Mouse (Mus musculus) midbrain, embryonic 11.5 days (tissue): ENCODE measurements around the gene Glycam1. TPM values are rescaled to one million over a fixed set of nuclear protein-coding genes. Genes with fewer than 3 reads are reported as not detected.

Experiments used
- ATAC-seq: fragments of 200-750 bp; cut with Nextera tagmentation; 2 replicates; pipeline ENCODE4 v1.8.0; 2017; ENCODE audit warnings: moderate TSS enrichment, moderate library complexity; ENCODE audit not compliant: low FRiP score
- DNase-seq: peaks from one replicate; pipeline ENCODE4 v3.0.0; 2015; ENCODE audit warnings: low spot score; ENCODE audit errors: missing footprints
- H3K27ac ChIP-seq: fragments of 300-500 bp; sonication (generic); 2 replicates; pipeline ENCODE4 v1.5.1; 2014; ENCODE audit warnings: low read depth, low read length
- H3K27me3 ChIP-seq: fragments of 300-500 bp; sonication (generic); 2 replicates; pipeline ENCODE4 v1.6.1; 2014; ENCODE audit warnings: mild to moderate bottlenecking, low read length, moderate library complexity, mixed read lengths; ENCODE audit not compliant: control insufficient read depth, insufficient read depth
- H3K36me3 ChIP-seq: fragments of 300-500 bp; sonication (generic); 2 replicates; pipeline ENCODE4 v1.6.1; 2014; ENCODE audit warnings: mild to moderate bottlenecking, low read length, moderate library complexity, mixed read lengths; ENCODE audit not compliant: control insufficient read depth, insufficient read depth
- H3K4me1 ChIP-seq: fragments of 300-500 bp; sonication (generic); 2 replicates; pipeline ENCODE4 v1.6.1; 2014; ENCODE audit warnings: low read length; ENCODE audit not compliant: control insufficient read depth, insufficient read depth
- H3K4me2 ChIP-seq: fragments of 300-500 bp; sonication (generic); 2 replicates; pipeline ENCODE4 v1.6.1; 2014; ENCODE audit warnings: mild to moderate bottlenecking, moderate library complexity
- H3K4me3 ChIP-seq: fragments of 300-500 bp; sonication (generic); 2 replicates; pipeline ENCODE4 v1.5.1; 2014; ENCODE audit warnings: low read depth, low read length
- H3K9ac ChIP-seq: fragments of 300-500 bp; sonication (generic); 2 replicates; pipeline ENCODE4 v1.6.1; 2014; ENCODE audit warnings: low read length
- H3K9me3 ChIP-seq: fragments of 300-500 bp; sonication (generic); 2 replicates; pipeline ENCODE4 v1.6.1; 2016; ENCODE audit warnings: low read length; ENCODE audit not compliant: control insufficient read depth
- WGBS: fragments of 180-500 bp; shearing (Covaris S2); extraction: QIAGEN DNeasy Blood & Tissue Kit; methylation state at CpG from one replicate; pipeline ENCODE4 v1.1.7; 2014; 5-methylcytosine and 5-hydroxymethylcytosine counted together
- polyA plus RNA-seq: library from polyadenylated mRNA; unstranded; fragments of >200 nt; fragmentation: Nextera tagmentation; extraction: Ambion mirVana; gene quantifications from 2 replicates; pipeline ENCODE4 v1.2.1, GENCODE M21; 2014

Gene Glycam1
- polyA plus RNA-seq, 1 experiment from 2014 or later = not detected

DNA sequence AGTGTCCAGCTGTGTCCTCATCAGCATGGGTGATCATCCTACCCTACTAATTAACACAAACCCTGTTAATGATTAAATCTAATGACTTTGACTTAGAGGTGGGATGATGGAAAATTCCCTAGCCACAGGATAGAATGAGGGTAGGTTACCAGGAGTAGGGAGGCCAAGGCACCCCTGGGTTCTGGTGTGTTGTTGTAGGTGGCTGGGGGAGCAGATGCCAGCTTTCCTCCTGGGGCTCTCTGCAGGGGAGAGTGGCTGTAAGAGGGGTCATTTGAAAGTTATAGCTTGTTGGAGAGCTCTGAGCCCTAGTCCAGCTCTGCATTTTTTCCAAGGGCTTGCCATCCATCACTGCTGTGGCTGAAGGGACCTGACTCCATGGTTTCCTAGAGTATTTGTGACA, 22.4 kb downstream of the Glycam1 start:
- Histone ChIP-seq H3K27ac (no peak overlapping the region), H3K4me3 (no peak overlapping the region), H3K27me3 (no peaks in the 10 kb centered on the region), H3K4me1 (peaks cover 10% of the 10 kb centered on the region), H3K9ac (no peak overlapping the region), H3K36me3 (no peaks in the 10 kb centered on the region), H3K9me3 (no peaks in the 10 kb centered on the region), H3K4me2 (no peak overlapping the region)
- DNase-seq (no peak), ATAC-seq (no peak)

DNA sequence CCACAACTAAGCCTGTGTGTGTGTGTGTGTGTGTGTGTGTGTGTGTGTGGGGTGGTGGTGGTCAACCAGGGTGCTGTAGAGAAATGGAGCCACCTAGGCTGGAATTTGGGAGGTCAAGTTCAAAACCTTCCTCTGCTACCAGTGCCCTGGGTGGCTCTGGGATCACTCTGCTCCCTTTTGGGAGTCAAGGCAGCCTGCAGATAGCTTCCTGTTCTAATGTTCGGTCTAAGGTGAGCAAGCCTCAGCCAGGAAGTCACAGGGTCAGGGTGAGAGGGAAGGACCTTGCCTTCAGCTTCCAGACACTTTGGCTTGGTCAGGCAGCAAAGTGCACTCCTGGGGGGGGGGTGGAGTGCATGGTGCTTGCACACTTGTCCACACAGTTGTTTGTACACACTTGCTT, 24.2 kb downstream of the Glycam1 start:
- no peaks in the 10 kb centered on the region for H3K27me3 ChIP-seq
- no peaks in the 10 kb centered on the region for H3K36me3 ChIP-seq
- no peak for DNase-seq
- no peak overlapping the region for H3K4me3 ChIP-seq
- peaks cover 14% of the 10 kb centered on the region for H3K4me1 ChIP-seq
- no peak for ATAC-seq
- no peak overlapping the region for H3K9ac ChIP-seq
- no peak overlapping the region for H3K27ac ChIP-seq
- WGBS = 90% methylated on average over 1 of the region's 1 CpGs
- H3K4me2 ChIP-seq = no peak overlapping the region
- no peaks in the 10 kb centered on the region for H3K9me3 ChIP-seq

DNA sequence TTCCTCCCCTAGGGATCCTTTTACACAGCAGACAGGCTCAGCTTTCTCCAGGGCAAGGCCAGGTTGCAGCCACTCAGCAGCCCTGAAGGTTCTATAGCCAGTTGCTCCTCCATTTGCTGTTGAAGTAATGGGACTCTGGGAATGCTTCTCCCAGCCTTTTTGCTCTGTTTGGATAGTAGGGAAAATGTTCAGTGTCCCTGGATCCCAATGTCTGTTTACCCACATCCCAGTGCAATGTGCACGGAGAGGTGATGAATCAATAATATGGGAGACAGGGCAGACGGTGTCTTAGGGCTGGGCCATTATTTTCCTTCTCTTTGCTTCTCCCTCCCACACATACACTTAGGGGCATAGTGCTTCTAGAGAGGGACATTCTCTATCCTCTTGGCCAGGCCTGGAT, 25.6 kb downstream of the Glycam1 start:
- H3K9me3 ChIP-seq = no peaks in the 10 kb centered on the region
- no peaks in the 10 kb centered on the region for H3K27me3 ChIP-seq
- WGBS = 50% methylated on average over 2 of the region's 2 CpGs
- H3K4me3 ChIP-seq = no peak overlapping the region
- H3K27ac ChIP-seq = no peak overlapping the region
- no peak for ATAC-seq
- H3K4me2 ChIP-seq = no peak overlapping the region
- no peak for DNase-seq
- H3K36me3 ChIP-seq = no peaks in the 10 kb centered on the region
- H3K4me1 ChIP-seq = peaks cover 14% of the 10 kb centered on the region
- no peak overlapping the region for H3K9ac ChIP-seq

DNA sequence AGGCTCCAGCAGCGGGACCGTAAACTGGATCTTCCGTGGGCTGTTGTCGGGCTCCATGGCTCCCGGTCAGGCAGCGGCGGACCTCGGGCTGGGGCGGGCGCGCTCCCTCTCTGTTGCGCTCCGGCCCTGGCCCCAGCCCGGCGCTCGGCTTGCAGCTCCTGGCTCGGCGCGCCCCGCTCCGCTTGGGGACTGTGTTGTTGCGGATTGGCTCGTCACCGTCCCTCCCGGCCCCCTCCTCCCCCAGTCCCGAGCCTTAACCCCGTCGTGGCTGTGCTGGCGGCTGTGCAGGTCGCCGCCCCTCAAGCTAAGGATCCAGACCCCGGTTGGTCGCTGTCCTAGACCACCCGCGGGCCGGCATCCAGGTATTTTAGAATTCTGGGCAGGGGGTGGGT, 27.1 kb downstream of the Glycam1 start, which contains the start of gene Ppp1r1a:
Ppp1r1a (minus strand) TSS at position 182 of the 392 bp plus-strand sequence.
- no peak within 1 kb of the TSS for H3K27ac ChIP-seq
- ATAC-seq = peak; percentile 91

DNA sequence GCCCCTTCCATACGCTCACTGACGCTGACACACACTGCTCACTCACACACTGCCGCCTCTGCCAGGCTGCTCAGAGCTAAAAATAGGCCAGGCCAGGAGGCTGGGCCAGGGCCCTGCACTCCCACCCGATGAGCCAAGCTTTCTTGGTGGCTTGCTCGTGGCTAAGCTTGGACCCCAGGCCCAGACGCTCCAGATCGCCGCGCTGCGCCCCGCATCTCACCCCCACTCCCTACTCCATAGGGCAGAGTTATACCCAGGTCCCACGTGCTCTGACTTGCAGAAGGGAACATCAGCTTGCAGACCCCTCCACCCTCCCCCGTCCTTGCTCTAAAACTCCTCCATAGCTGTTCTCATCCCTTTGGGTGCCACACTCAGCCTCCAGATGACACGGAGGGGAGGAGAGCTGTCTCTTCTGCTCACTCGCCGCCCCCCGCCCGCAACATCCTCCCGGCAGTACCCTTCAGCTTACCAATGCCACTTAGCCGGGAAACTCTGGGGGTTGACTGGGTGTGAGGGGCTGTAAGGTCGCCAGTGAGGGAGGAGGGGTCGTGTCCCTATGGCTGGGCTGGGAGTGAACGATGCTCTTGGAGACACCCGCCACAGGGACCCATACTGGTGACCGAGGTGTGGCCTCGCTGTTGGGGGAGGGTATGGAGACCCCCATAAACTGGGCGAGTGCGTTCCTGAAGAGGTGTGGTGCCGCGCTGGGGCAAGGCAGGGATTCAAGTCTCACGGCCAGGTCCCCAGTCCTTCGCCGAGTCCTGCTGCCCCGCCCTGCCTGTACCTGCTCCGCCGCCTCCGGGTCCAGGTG, 27.7 kb downstream of the Glycam1 start:
- peak overlapping the region; percentile 68 for H3K4me3 ChIP-seq
- WGBS = under 1% methylated on average over 37 of the region's 37 CpGs
- ATAC-seq = peak; percentile 62
- H3K4me1 ChIP-seq = peaks cover 14% of the 10 kb centered on the region
- H3K9me3 ChIP-seq = no peaks in the 10 kb centered on the region
- no peaks in the 10 kb centered on the region for H3K36me3 ChIP-seq
- peak; percentile 91 for DNase-seq
- H3K27ac ChIP-seq = no peak overlapping the region
- peak overlapping the region; percentile 95 for H3K4me2 ChIP-seq
- H3K27me3 ChIP-seq = no peaks in the 10 kb centered on the region
- H3K9ac ChIP-seq = peak overlapping the region; percentile 72

More for the DNA sequence above, 27.1 kb downstream of the Glycam1 start, which contains the start of gene Ppp1r1a:
- Histone ChIP-seq H3K9ac (peak within 1 kb of the TSS; percentile 72), H3K27me3 (no peaks in the 10 kb centered on the region), H3K36me3 (no peaks in the 10 kb centered on the region), H3K4me2 (peak within 1 kb of the TSS; percentile 95), H3K4me3 (peak within 1 kb of the TSS; percentile 68), H3K9me3 (no peaks in the 10 kb centered on the region), H3K4me1 (peaks cover 14% of the 10 kb centered on the region)
- DNase-seq = peak; percentile 93
- under 1% methylated on average over 36 of the region's 36 CpGs for WGBS

DNA sequence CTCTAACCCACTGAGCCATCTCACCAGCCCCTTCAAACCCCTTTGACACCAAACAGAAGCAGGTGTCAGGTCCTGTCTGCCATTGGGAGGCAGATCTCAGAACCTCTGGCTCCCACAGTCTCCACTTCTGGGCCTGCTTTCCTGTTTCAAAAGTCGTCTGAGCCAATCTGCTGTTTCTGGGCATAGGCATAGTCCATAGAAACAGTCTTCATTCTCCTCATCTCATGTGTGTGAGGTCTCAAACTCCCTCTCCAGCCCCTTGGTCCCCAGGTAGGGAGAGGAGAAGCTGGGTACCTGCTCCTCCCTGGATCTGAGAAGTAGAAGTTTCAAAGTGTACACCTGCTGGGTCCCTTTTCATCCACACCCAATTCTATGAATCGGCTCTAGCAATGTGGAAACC, 28.4 kb downstream of the Glycam1 start:
- Histone ChIP-seq H3K4me1 (peaks cover 14% of the 10 kb centered on the region), H3K27me3 (no peaks in the 10 kb centered on the region), H3K36me3 (no peaks in the 10 kb centered on the region), H3K9me3 (no peaks in the 10 kb centered on the region), H3K4me3 (peak overlapping the region; percentile 68; the same call in 1 of the 2 replicates), H3K4me2 (peak overlapping the region; percentile 95), H3K27ac (no peak overlapping the region), H3K9ac (no peak overlapping the region; the same call in 1 of the 2 replicates)
- DNase-seq (no peak), ATAC-seq (no peak)
- 18% methylated on average over 2 of the region's 2 CpGs for WGBS

DNA sequence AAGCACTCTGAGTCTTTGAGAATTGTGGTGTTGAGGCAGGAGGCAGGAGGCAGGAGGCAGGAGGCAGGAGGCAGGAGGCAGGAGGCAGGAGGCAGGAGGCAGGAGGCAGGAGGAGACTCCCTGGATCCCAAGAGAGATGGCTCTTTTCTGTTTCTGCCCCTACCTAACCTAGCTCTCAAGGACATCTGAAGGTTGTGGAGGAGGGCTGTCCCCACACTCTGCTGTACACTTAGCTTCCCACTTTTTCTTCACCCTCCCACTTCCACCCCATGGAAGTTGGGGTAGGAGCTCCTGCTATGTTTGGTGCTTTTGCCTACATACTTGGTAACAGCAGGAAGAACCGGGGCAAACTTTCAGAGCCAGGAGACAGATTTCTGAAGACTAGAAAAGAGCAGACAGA, 29.1 kb downstream of the Glycam1 start:
- Histone ChIP-seq H3K4me1 (peaks cover 14% of the 10 kb centered on the region), H3K4me3 (no peak overlapping the region), H3K9me3 (no peaks in the 10 kb centered on the region), H3K27ac (no peak overlapping the region), H3K36me3 (no peaks in the 10 kb centered on the region), H3K27me3 (no peaks in the 10 kb centered on the region), H3K9ac (no peak overlapping the region), H3K4me2 (no peak overlapping the region)
- whole genome bisulfite sequencing = 64% methylated on average over 1 of the region's 1 CpGs
- DNase-seq (no peak), ATAC-seq (no peak)

DNA sequence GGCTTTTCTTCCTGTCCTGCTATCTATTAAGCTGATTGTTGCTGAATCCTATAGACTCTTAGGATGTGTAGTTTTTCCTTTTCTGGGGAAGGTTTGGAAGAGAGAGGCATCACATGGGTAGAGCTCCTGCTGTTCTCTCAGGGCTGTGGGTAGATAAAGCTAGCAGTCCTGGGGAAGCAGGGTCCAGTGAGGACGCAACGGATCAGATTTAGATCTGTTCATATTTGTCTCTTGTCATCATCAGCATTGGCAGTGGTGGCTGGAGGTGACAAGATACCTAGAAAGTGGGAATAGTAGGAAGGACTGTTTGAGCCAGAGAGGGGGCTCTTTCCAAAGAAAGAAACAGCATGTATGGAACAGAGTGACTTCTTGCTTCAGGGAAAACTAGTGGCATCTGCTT, 29.9 kb downstream of the Glycam1 start:
- ATAC-seq (no peak), DNase-seq (no peak)
- no peaks in the 10 kb centered on the region for H3K27me3 ChIP-seq
- H3K27ac ChIP-seq = no peak overlapping the region
- no peaks in the 10 kb centered on the region for H3K36me3 ChIP-seq
- H3K9me3 ChIP-seq = no peaks in the 10 kb centered on the region
- peaks cover 14% of the 10 kb centered on the region for H3K4me1 ChIP-seq
- H3K4me2 ChIP-seq = no peak overlapping the region
- H3K9ac ChIP-seq = no peak overlapping the region
- 82% methylated on average over 2 of the region's 2 CpGs for WGBS
- H3K4me3 ChIP-seq = no peak overlapping the region

DNA sequence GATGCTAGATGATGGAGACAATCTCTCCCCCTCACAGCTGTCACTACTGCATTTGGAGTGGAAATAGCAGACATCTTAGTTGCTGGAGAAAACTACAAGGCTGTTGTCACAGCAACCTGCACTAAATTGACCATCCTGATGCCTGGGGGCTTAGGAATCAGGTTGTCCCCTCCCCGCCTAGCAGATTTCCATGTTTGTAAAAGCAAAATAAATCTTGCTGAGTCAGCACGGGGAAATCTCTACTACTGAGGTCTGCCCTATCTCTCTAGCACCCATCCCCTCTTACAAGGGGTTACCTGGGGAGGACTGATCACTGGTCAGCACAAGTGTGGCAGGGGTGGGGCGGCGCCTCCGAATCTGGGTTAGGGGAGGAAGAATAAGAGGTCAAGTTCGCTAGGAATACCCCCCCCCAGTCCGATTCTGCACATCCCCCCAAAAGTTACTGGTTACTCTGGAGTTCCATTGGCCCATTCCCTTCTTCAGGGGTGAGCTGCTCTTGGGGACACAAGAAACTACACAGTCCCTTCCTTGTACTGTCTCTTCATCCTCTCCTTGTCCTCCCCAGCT, 30.7 kb downstream of the Glycam1 start:
- Histone ChIP-seq H3K4me3 (no peak overlapping the region), H3K27me3 (no peaks in the 10 kb centered on the region), H3K4me1 (peaks cover 14% of the 10 kb centered on the region), H3K36me3 (no peaks in the 10 kb centered on the region), H3K9me3 (no peaks in the 10 kb centered on the region), H3K27ac (no peak overlapping the region), H3K9ac (no peak overlapping the region), H3K4me2 (no peak overlapping the region)
- ATAC-seq (no peak), DNase-seq (no peak)
- WGBS = 85% methylated on average over 7 of the region's 7 CpGs
